Mouse (Mus musculus) G1E (cell line): ENCODE data around the gene Bmp8a. TPM values are rescaled to one million over a fixed set of nuclear protein-coding genes. Genes with fewer than 3 reads are reported as not detected.

ENCODE experiments used
- ATAC-seq: 2 replicates; pipeline ENCODE4 v1.8.0; 2016; ENCODE audit warnings: mild to moderate bottlenecking; ENCODE audit not compliant: insufficient number of reproducible peaks, poor library complexity, low FRiP score, severe bottlenecking; ENCODE audit errors: extremely low read depth
- DNase-seq: peaks from one replicate; pipeline ENCODE4 v3.0.0; 2012; ENCODE audit warnings: low spot score
- H3K27me3 ChIP-seq: 2 replicates; pipeline ENCODE4 v1.6.1; 2012; ENCODE audit warnings: mild to moderate bottlenecking, low read length, inconsistent platforms; ENCODE audit not compliant: insufficient read depth
- H3K36me3 ChIP-seq: replicated peaks from 2 replicates; pipeline ENCODE3; 2012; ENCODE audit warnings: mild to moderate bottlenecking, inconsistent platforms
- H3K4me1 ChIP-seq: 2 replicates; pipeline ENCODE4 v1.6.1; 2012; ENCODE audit warnings: low read depth, low read length, inconsistent platforms, mixed read lengths; ENCODE audit not compliant: insufficient read depth
- H3K4me3 ChIP-seq: 2 replicates; pipeline ENCODE4 v1.5.1; 2012; ENCODE audit warnings: low read depth, mild to moderate bottlenecking, inconsistent platforms, low read length, moderate library complexity, mixed read lengths
- H3K9me3 ChIP-seq: replicated peaks from 2 replicates; pipeline ENCODE4 v1.6.1; 2012; ENCODE audit warnings: inconsistent platforms
- CTCF ChIP-seq: IDR thresholded peaks from 2 replicates; pipeline ENCODE4 v1.5.1; 2012; ENCODE audit warnings: low read depth, low read length, inconsistent platforms, mixed read lengths
- GATA1 ChIP-seq: IDR thresholded peaks from 2 replicates; pipeline ENCODE4 v1.6.1; 2012; ENCODE audit warnings: borderline replicate concordance, low read length, inconsistent platforms, mixed read lengths
- GATA2 ChIP-seq: IDR thresholded peaks from 2 replicates; pipeline ENCODE4 v1.6.1; 2012; ENCODE audit warnings: low read depth, low read length, inconsistent platforms, borderline replicate concordance
- POLR2AphosphoS5 ChIP-seq: IDR thresholded peaks from 2 replicates; pipeline ENCODE4 v1.6.1; 2012; ENCODE audit warnings: low read depth, low read length, inconsistent platforms; ENCODE audit not compliant: insufficient replicate concordance
- TAL1 ChIP-seq: conservative IDR thresholded peaks from 2 replicates; pipeline ENCODE4 v1.6.1; 2012; ENCODE audit warnings: low read depth, low read length, inconsistent platforms, mixed read lengths
- polyA plus RNA-seq: library from polyadenylated mRNA; stranded (reverse); fragments of >175 nt; gene quantifications from 2 replicates; pipeline ENCODE4 v1.2.3, GENCODE M21; 2012
- total RNA-seq, 2 experiments: library from RNA; stranded (forward) in 1 of 2; stranded (reverse) in 1 of 2; fragments of 200-1000 nt in 1 of 2; fragments of >200 nt in 1 of 2; fragmentation: Nextera tagmentation in 1 of 2; gene quantifications; 2 replicates each; pipeline ENCODE4 v1.2.3; 2014 to 2017

Gene Bmp8a
- total and polyA plus RNA-seq, 3 experiments, result 0.05 to 0.10 TPM; not detected in 1

GRCm38 (mm10) chr4:123376031-123376430 is 33.0 kb upstream of the Bmp8a start:
- ATAC-seq (no peak), DNase-seq (no peak)
- no peak overlapping the region for H3K4me3 ChIP-seq
- H3K36me3 ChIP-seq, result peaks cover 88% of the 10 kb centered on the region
- H3K27me3 ChIP-seq, result no peaks in the 10 kb centered on the region
- TF ChIP-seq TAL1 (no peak), GATA2 (no peak)
- no peaks in the 10 kb centered on the region for H3K9me3 ChIP-seq
- no peaks in the 10 kb centered on the region for H3K4me1 ChIP-seq

GRCm38 (mm10) chr4:123374316-123375008 is 31.4 kb upstream of the Bmp8a start:
- Histone ChIP-seq H3K4me3 (no peak overlapping the region), H3K9me3 (no peaks in the 10 kb centered on the region), H3K36me3 (peaks cover 92% of the 10 kb centered on the region), H3K27me3 (no peaks in the 10 kb centered on the region), H3K4me1 (no peaks in the 10 kb centered on the region)
- ATAC-seq (no peak), DNase-seq (no peak)
- TF ChIP-seq POLR2AphosphoS5, result no peak
- no peak for TF ChIP-seq GATA1
- no peak for TF ChIP-seq CTCF
- no peak for TF ChIP-seq TAL1
- TF ChIP-seq GATA2, result no peak

GRCm38 (mm10) chr4:123363555-123363954 is 20.5 kb upstream of the Bmp8a start:
- ATAC-seq (no peak), DNase-seq (no peak)
- Histone ChIP-seq H3K4me3 (no peak overlapping the region), H3K9me3 (no peaks in the 10 kb centered on the region), H3K36me3 (peaks cover 86% of the 10 kb centered on the region), H3K27me3 (no peaks in the 10 kb centered on the region), H3K4me1 (no peaks in the 10 kb centered on the region)
- TF ChIP-seq GATA1, result no peak
- TF ChIP-seq POLR2AphosphoS5, result no peak
- no peak for TF ChIP-seq TAL1
- TF ChIP-seq GATA2, result no peak
- TF ChIP-seq CTCF, result no peak

- H3K4me1 ChIP-seq, result no peaks in the 10 kb centered on the region
- no peak for TF ChIP-seq CTCF
- no peak for TF ChIP-seq POLR2AphosphoS5
- no peak for TF ChIP-seq GATA2
- TF ChIP-seq GATA1, result no peak
- no peak for TF ChIP-seq TAL1
- H3K27me3 ChIP-seq, result no peaks in the 10 kb centered on the region
- no peaks in the 10 kb centered on the region for H3K9me3 ChIP-seq
- no peak overlapping the region for H3K4me3 ChIP-seq
- DNase-seq (no peak), ATAC-seq (no peak)
- H3K36me3 ChIP-seq, result peaks cover 79% of the 10 kb centered on the region
Observed at GRCm38 (mm10) chr4:123360771-123361170, 17.7 kb upstream of the Bmp8a start.

GRCm38 (mm10) chr4:123358613-123359012 is 15.6 kb upstream of the Bmp8a start:
- Histone ChIP-seq H3K4me3 (no peak overlapping the region), H3K36me3 (peaks cover 81% of the 10 kb centered on the region), H3K4me1 (no peaks in the 10 kb centered on the region), H3K27me3 (no peaks in the 10 kb centered on the region), H3K9me3 (no peaks in the 10 kb centered on the region)
- TF ChIP-seq GATA2 (no peak), GATA1 (no peak), POLR2AphosphoS5 (no peak), CTCF (no peak), TAL1 (no peak)
- no peak for DNase-seq
- no peak for ATAC-seq

GRCm38 (mm10) chr4:123355941-123356340 is 12.9 kb upstream of the Bmp8a start:
- peaks cover 80% of the 10 kb centered on the region for H3K36me3 ChIP-seq
- TF ChIP-seq POLR2AphosphoS5 (no peak), GATA2 (no peak), GATA1 (no peak), TAL1 (no peak), CTCF (no peak)

More at GRCm38 (mm10) chr4:123355941-123356340, 12.9 kb upstream of the Bmp8a start:
- no peaks in the 10 kb centered on the region for H3K27me3 ChIP-seq
- no peaks in the 10 kb centered on the region for H3K4me1 ChIP-seq
- DNase-seq (no peak), ATAC-seq (no peak)
- no peaks in the 10 kb centered on the region for H3K9me3 ChIP-seq
- H3K4me3 ChIP-seq, result no peak overlapping the region
